Mouse (Mus musculus): ENCODE measurements at regions not wholly inside any gene's neighbourhood (a gene's known extent, or its start where the extent isn't known, plus 50 kb on each side); places are given as distances from the start of the nearest gene placed in this dataset.
"Not testable (repeated sequence)": the region's sequence is repeated elsewhere in the genome, so short reads cannot be mapped to it uniquely, and the experiment has no call there.

- Histone ChIP-seq H3K9me3 (no peaks in the 10 kb centered on the region), H3K36me3 (no peaks in the 10 kb centered on the region), H3K4me2 (no peak overlapping the region), H3K27me3 (no peaks in the 10 kb centered on the region), H3K27ac (no peak overlapping the region), H3K4me3 (no peak overlapping the region), H3K9ac (no peak overlapping the region), H3K4me1 (replicated peaks) (peaks cover 7% of the 10 kb centered on the region; the same call in 1 of the 2 replicates)
- peak; percentile 78 for ATAC-seq (ENCODE audit: low FRiP score)
- WGBS, result 22% methylated on average over 5 of the region's 5 CpGs
These were observed 4717.3 kb downstream of the 9330182O14Rik start for GRCm38 (mm10) chr15:44851346-44852064.

GRCm38 (mm10) chr15:44857080-44857479, 4722.9 kb downstream of the 9330182O14Rik start:
- no peaks in the 10 kb centered on the region for H3K9me3 ChIP-seq
- no peak overlapping the region for H3K9ac ChIP-seq
- H3K4me3 ChIP-seq, result no peak overlapping the region
- H3K27me3 ChIP-seq, result no peaks in the 10 kb centered on the region
- 59% methylated on average over 1 of the region's 1 CpGs for WGBS
- H3K4me1 ChIP-seq (replicated peaks), result no peaks in the 10 kb centered on the region
- H3K36me3 ChIP-seq, result no peaks in the 10 kb centered on the region
- H3K27ac ChIP-seq, result no peak overlapping the region
- H3K4me2 ChIP-seq, result no peak overlapping the region
- ATAC-seq (ENCODE audit: low FRiP score), result no peak

GRCm38 (mm10) chr15:44859369-44859768, 4725.2 kb downstream of the 9330182O14Rik start:
- H3K9me3 ChIP-seq, result no peaks in the 10 kb centered on the region
- H3K4me2 ChIP-seq, result no peak overlapping the region
- H3K27me3 ChIP-seq, result no peaks in the 10 kb centered on the region
- no peak for ATAC-seq (ENCODE audit: low FRiP score)
- H3K4me3 ChIP-seq, result no peak overlapping the region
- no peak overlapping the region for H3K27ac ChIP-seq
- no peaks in the 10 kb centered on the region for H3K36me3 ChIP-seq
- WGBS, result 79% methylated on average over 3 of the region's 3 CpGs
- H3K9ac ChIP-seq, result no peak overlapping the region
- no peaks in the 10 kb centered on the region for H3K4me1 ChIP-seq (replicated peaks)

GRCm38 (mm10) chr15:44860204-44860806, 4726.1 kb downstream of the 9330182O14Rik start:
- Histone ChIP-seq H3K4me2 (no peak overlapping the region), H3K4me1 (replicated peaks) (no peaks in the 10 kb centered on the region), H3K27me3 (no peaks in the 10 kb centered on the region), H3K27ac (no peak overlapping the region), H3K36me3 (no peaks in the 10 kb centered on the region), H3K9me3 (no peaks in the 10 kb centered on the region), H3K9ac (no peak overlapping the region), H3K4me3 (no peak overlapping the region)
- peak; percentile 28; the same call in 1 of the 2 replicates for ATAC-seq (ENCODE audit: low FRiP score)
- 72% methylated on average over 1 of the region's 1 CpGs for WGBS

GRCm38 (mm10) chr15:44868537-44868936, 4734.4 kb downstream of the 9330182O14Rik start:
- H3K9ac ChIP-seq, result no peak overlapping the region
- WGBS, result 85% methylated on average over 3 of the region's 3 CpGs
- no peak overlapping the region for H3K4me2 ChIP-seq
- H3K36me3 ChIP-seq, result no peaks in the 10 kb centered on the region
- no peaks in the 10 kb centered on the region for H3K9me3 ChIP-seq
- ATAC-seq (ENCODE audit: low FRiP score), result no peak
- no peaks in the 10 kb centered on the region for H3K27me3 ChIP-seq
- H3K4me3 ChIP-seq, result no peak overlapping the region
- H3K4me1 ChIP-seq (replicated peaks), result no peaks in the 10 kb centered on the region
- H3K27ac ChIP-seq, result no peak overlapping the region

- Histone ChIP-seq H3K9me3 (no peaks in the 10 kb centered on the region), H3K27me3 (no peaks in the 10 kb centered on the region), H3K4me3 (no peak overlapping the region), H3K27ac (no peak overlapping the region), H3K4me2 (no peak overlapping the region), H3K36me3 (no peaks in the 10 kb centered on the region), H3K9ac (no peak overlapping the region), H3K4me1 (replicated peaks) (no peaks in the 10 kb centered on the region)
- ATAC-seq (ENCODE audit: low FRiP score), result no peak
- 75% methylated on average over 4 of the region's 4 CpGs for WGBS
These were observed 4734.9 kb downstream of the 9330182O14Rik start for GRCm38 (mm10) chr15:44869023-44869422.

GRCm38 (mm10) chr15:44869672-44870071, 4735.5 kb downstream of the 9330182O14Rik start:
- H3K36me3 ChIP-seq, result no peaks in the 10 kb centered on the region
- no peak overlapping the region for H3K4me2 ChIP-seq
- H3K27me3 ChIP-seq, result no peaks in the 10 kb centered on the region
- H3K9me3 ChIP-seq, result no peaks in the 10 kb centered on the region
- H3K9ac ChIP-seq, result no peak overlapping the region
- no peak for ATAC-seq (ENCODE audit: low FRiP score)
- no peak overlapping the region for H3K27ac ChIP-seq
- H3K4me1 ChIP-seq (replicated peaks), result no peaks in the 10 kb centered on the region
- H3K4me3 ChIP-seq, result no peak overlapping the region
- 87% methylated on average over 2 of the region's 2 CpGs for WGBS

- H3K36me3 ChIP-seq; ATAC-seq (ENCODE audit: low FRiP score); H3K9ac ChIP-seq; H3K27me3 ChIP-seq; H3K27ac ChIP-seq; H3K4me1 ChIP-seq (replicated peaks); H3K9me3 ChIP-seq; H3K4me3 ChIP-seq; H3K4me2 ChIP-seq: not testable (repeated sequence)
- 90% methylated on average over 2 of the region's 3 CpGs for WGBS
These were observed 4736.8 kb downstream of the 9330182O14Rik start for GRCm38 (mm10) chr15:44870934-44871333.

GRCm38 (mm10) chr15:44882219-44882618, 4748.1 kb downstream of the 9330182O14Rik start:
- H3K36me3 ChIP-seq, result no peaks in the 10 kb centered on the region
- no peaks in the 10 kb centered on the region for H3K9me3 ChIP-seq
- H3K27ac ChIP-seq, result no peak overlapping the region
- no peaks in the 10 kb centered on the region for H3K4me1 ChIP-seq (replicated peaks)
- H3K9ac ChIP-seq, result no peak overlapping the region
- ATAC-seq (ENCODE audit: low FRiP score), result no peak
- WGBS, result 87% methylated on average over 4 of the region's 4 CpGs
- H3K27me3 ChIP-seq, result no peaks in the 10 kb centered on the region
- H3K4me2 ChIP-seq, result no peak overlapping the region
- H3K4me3 ChIP-seq, result no peak overlapping the region

GRCm38 (mm10) chr15:44891544-44891943, 4757.4 kb downstream of the 9330182O14Rik start:
- H3K9ac ChIP-seq, result no peak overlapping the region
- H3K4me2 ChIP-seq, result no peak overlapping the region
- no peaks in the 10 kb centered on the region for H3K9me3 ChIP-seq
- no peaks in the 10 kb centered on the region for H3K27me3 ChIP-seq
- no peaks in the 10 kb centered on the region for H3K36me3 ChIP-seq
- no peaks in the 10 kb centered on the region for H3K4me1 ChIP-seq (replicated peaks)
- WGBS, result 58% methylated on average over 1 of the region's 1 CpGs
- no peak overlapping the region for H3K27ac ChIP-seq
- no peak for ATAC-seq (ENCODE audit: low FRiP score)
- H3K4me3 ChIP-seq, result no peak overlapping the region

- ATAC-seq (ENCODE audit: low FRiP score), result no peak
- Histone ChIP-seq H3K36me3 (no peaks in the 10 kb centered on the region), H3K9me3 (no peaks in the 10 kb centered on the region), H3K4me3 (no peak overlapping the region), H3K9ac (no peak overlapping the region), H3K4me2 (no peak overlapping the region), H3K27ac (no peak overlapping the region), H3K4me1 (replicated peaks) (no peaks in the 10 kb centered on the region), H3K27me3 (no peaks in the 10 kb centered on the region)
- WGBS, result 68% methylated on average over 1 of the region's 1 CpGs
These were observed 4762.1 kb downstream of the 9330182O14Rik start for GRCm38 (mm10) chr15:44896220-44896619.

- no peak overlapping the region for H3K4me2 ChIP-seq
- H3K9ac ChIP-seq, result no peak overlapping the region
- no peaks in the 10 kb centered on the region for H3K9me3 ChIP-seq
- no peak for ATAC-seq (ENCODE audit: low FRiP score)
- 92% methylated on average over 1 of the region's 1 CpGs for WGBS
- H3K27ac ChIP-seq, result no peak overlapping the region
- H3K4me1 ChIP-seq (replicated peaks), result no peaks in the 10 kb centered on the region
- no peaks in the 10 kb centered on the region for H3K36me3 ChIP-seq
- H3K27me3 ChIP-seq, result no peaks in the 10 kb centered on the region
- H3K4me3 ChIP-seq, result no peak overlapping the region
These were observed 4763.4 kb downstream of the 9330182O14Rik start for GRCm38 (mm10) chr15:44897572-44897971.

- Histone ChIP-seq H3K27me3 (no peaks in the 10 kb centered on the region), H3K4me3 (no peak overlapping the region)
- WGBS, result 82% methylated on average over 2 of the region's 2 CpGs
These were observed 4773.0 kb downstream of the 9330182O14Rik start for GRCm38 (mm10) chr15:44907133-44907532.

More at GRCm38 (mm10) chr15:44907133-44907532, 4773.0 kb downstream of the 9330182O14Rik start:
- Histone ChIP-seq H3K36me3 (no peaks in the 10 kb centered on the region), H3K4me2 (no peak overlapping the region), H3K4me1 (replicated peaks) (no peaks in the 10 kb centered on the region), H3K9me3 (no peaks in the 10 kb centered on the region), H3K27ac (no peak overlapping the region), H3K9ac (no peak overlapping the region)
- ATAC-seq (ENCODE audit: low FRiP score), result no peak

Measured in hindbrain, embryonic 13.5 days (tissue).